Mouse (Mus musculus) stomach, embryonic 16.5 days (tissue): ENCODE results near the gene Myh15. TPM values are rescaled to one million over a fixed set of nuclear protein-coding genes. Genes with fewer than 3 reads are reported as not detected.
"Not testable (repeated sequence)": the region's sequence is repeated elsewhere in the genome, so short reads cannot be mapped to it uniquely, and the experiment has no call there.

ENCODE experiments used
- ATAC-seq: fragments of 200-750 bp; cut with Nextera tagmentation; 2 replicates; pipeline ENCODE4 v1.8.0; 2017; ENCODE audit warnings: moderate number of reproducible peaks, moderate TSS enrichment; ENCODE audit not compliant: insufficient read depth, low FRiP score
- H3K27ac ChIP-seq: fragments of 300-500 bp; sonication (generic); 2 replicates; pipeline ENCODE4 v1.5.1; 2014; ENCODE audit warnings: low read length
- H3K27me3 ChIP-seq: fragments of 300-500 bp; sonication (generic); 2 replicates; pipeline ENCODE4 v1.6.1; 2014; ENCODE audit warnings: low read length, control low read depth, mixed read lengths; ENCODE audit not compliant: control insufficient read depth, insufficient read depth
- H3K36me3 ChIP-seq: fragments of 300-500 bp; sonication (generic); 2 replicates; pipeline ENCODE4 v1.6.1; 2014; ENCODE audit warnings: low read length; ENCODE audit not compliant: control insufficient read depth, insufficient read depth
- H3K4me1 ChIP-seq: fragments of 300-500 bp; sonication (generic); 2 replicates; pipeline ENCODE4 v1.6.1; 2014; ENCODE audit warnings: low read length, control low read depth, mixed read lengths; ENCODE audit not compliant: control insufficient read depth, insufficient read depth
- H3K4me2 ChIP-seq: fragments of 300-500 bp; sonication (generic); 2 replicates; pipeline ENCODE4 v1.6.1; 2014; ENCODE audit warnings: low read depth, low read length, mixed read lengths
- H3K4me3 ChIP-seq: fragments of 300-500 bp; sonication (generic); replicated peaks from 2 replicates; pipeline ENCODE4 v1.5.1; 2014; ENCODE audit warnings: mild to moderate bottlenecking, low read length
- H3K9ac ChIP-seq: fragments of 300-500 bp; sonication (generic); 2 replicates; pipeline ENCODE4 v1.6.1; 2014; ENCODE audit warnings: low read length
- H3K9me3 ChIP-seq: fragments of 300-500 bp; sonication (generic); replicated peaks from 2 replicates; pipeline ENCODE4 v1.6.1; 2016; ENCODE audit warnings: low read length, control low read depth; ENCODE audit not compliant: control insufficient read depth
- WGBS: fragments of 180-500 bp; shearing (Covaris S2); extraction: QIAGEN DNeasy Blood & Tissue Kit; methylation state at CpG from one replicate; pipeline ENCODE4 v1.1.7; 2014; 5-methylcytosine and 5-hydroxymethylcytosine counted together
- polyA plus RNA-seq: library from polyadenylated mRNA; unstranded; fragments of >200 nt; fragmentation: Nextera tagmentation; extraction: Ambion mirVana; gene quantifications from 2 replicates; pipeline ENCODE4 v1.2.1, GENCODE M21; 2015

Myh15 gene
- polyA plus RNA-seq, 1 experiment from 2014 or later, result not detected

- H3K9ac ChIP-seq, result no peak overlapping the region
- H3K4me3 ChIP-seq, result no peak overlapping the region
- 35% methylated on average over 3 of the region's 3 CpGs for WGBS
- no peak; the same call in 1 of the 2 replicates for ATAC-seq
- H3K4me2 ChIP-seq, result no peak overlapping the region
- no peaks in the 10 kb centered on the region for H3K27me3 ChIP-seq
- no peaks in the 10 kb centered on the region for H3K4me1 ChIP-seq
- H3K27ac ChIP-seq, result no peak overlapping the region
- H3K9me3 ChIP-seq, result no peaks in the 10 kb centered on the region
- H3K36me3 ChIP-seq, result no peaks in the 10 kb centered on the region
Observed at GRCm38 (mm10) chr16:49197951-49198350, 140.7 kb downstream of the Myh15 start.

DNA sequence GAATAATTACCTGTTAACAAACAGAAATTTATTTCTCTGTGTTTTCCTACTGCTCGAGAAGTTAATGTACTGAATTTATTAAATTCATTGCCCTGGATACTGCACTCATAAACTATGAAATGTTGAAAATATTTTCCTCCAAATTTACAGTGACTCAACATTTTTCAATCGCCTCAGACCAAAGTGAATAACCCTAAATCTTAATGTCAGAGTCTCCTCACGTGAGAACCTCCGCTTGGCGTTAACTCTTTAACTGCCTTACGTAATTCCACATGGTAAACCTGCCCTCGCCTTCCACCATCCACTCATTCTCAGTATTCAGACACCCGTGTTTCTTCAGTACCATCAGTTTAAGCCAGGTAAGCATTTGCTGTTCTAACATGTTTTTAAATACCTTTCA lies 166.4 kb downstream of the Myh15 start:
- Histone ChIP-seq H3K4me1 (no peaks in the 10 kb centered on the region), H3K4me2 (no peak overlapping the region), H3K27ac (no peak overlapping the region), H3K36me3 (no peaks in the 10 kb centered on the region), H3K9ac (no peak overlapping the region), H3K9me3 (no peaks in the 10 kb centered on the region; the same call in 1 of the 2 replicates), H3K27me3 (no peaks in the 10 kb centered on the region), H3K4me3 (no peak overlapping the region)
- no peak for ATAC-seq
- WGBS, result 63% methylated on average over 8 of the region's 8 CpGs

- H3K27me3 ChIP-seq, H3K27ac ChIP-seq, H3K4me2 ChIP-seq, H3K36me3 ChIP-seq, H3K9ac ChIP-seq, H3K4me1 ChIP-seq, H3K9me3 ChIP-seq, H3K4me3 ChIP-seq, ATAC-seq: not testable (repeated sequence)
- WGBS, result 91% methylated on average over 1 of the region's 1 CpGs
Observed at GRCm38 (mm10) chr16:49243517-49243916, 186.2 kb downstream of the Myh15 start.

Other genes with a start within 250 kb of the Myh15 start
- not detected in 2 replicates for gene Retnlb, start 240.6 kb upstream of the Myh15 start, polyA plus RNA-seq
- not detected in 2 replicates for gene Retnla, start 214.9 kb upstream of the Myh15 start, polyA plus RNA-seq
- 13.9 and 21.2 TPM in 2 replicates for gene Retnlg, start 184.9 kb upstream of the Myh15 start, polyA plus RNA-seq
- gene Dzip3, start 63.3 kb upstream of the Myh15 start, polyA plus RNA-seq, result 18.2 and 19.6 TPM in 2 replicates
- gene Cip2a, start 63.3 kb upstream of the Myh15 start, polyA plus RNA-seq, result 22.2 and 24.1 TPM in 2 replicates